Mouse (Mus musculus) small intestine, adult 2 months (tissue): ENCODE data around the gene Stat3. TPM values are rescaled to one million over a fixed set of nuclear protein-coding genes. Genes with fewer than 3 reads are reported as not detected.
A peak's percentile ranks its signal among the peaks of the same experiment; 100 is the strongest.

Experiments
- H3K27ac ChIP-seq: fragments of 200-500 bp; 2 replicates; pipeline ENCODE4 v1.5.1; 2012; ENCODE audit warnings: low read depth, low read length, control low read depth, inconsistent platforms; ENCODE audit not compliant: insufficient read depth
- H3K27me3 ChIP-seq: fragments of 200-500 bp; 2 replicates; pipeline ENCODE4 v1.6.1; 2012; ENCODE audit warnings: mild to moderate bottlenecking, moderate library complexity, low read length, inconsistent platforms; ENCODE audit not compliant: control insufficient read depth, insufficient read depth
- H3K36me3 ChIP-seq: fragments of 200-500 bp; 2 replicates; pipeline ENCODE4 v1.6.1; 2012; ENCODE audit warnings: mild to moderate bottlenecking, low read length, control low read depth, inconsistent platforms; ENCODE audit not compliant: control insufficient read depth, insufficient read depth
- H3K4me1 ChIP-seq: fragments of 200-500 bp; 2 replicates; pipeline ENCODE4 v1.6.1; 2012; ENCODE audit warnings: low read length, inconsistent platforms, mixed read lengths; ENCODE audit not compliant: control insufficient read depth, insufficient read depth, insufficient read length
- H3K4me3 ChIP-seq: fragments of 200-500 bp; 2 replicates; pipeline ENCODE4 v1.5.1; 2012; ENCODE audit warnings: low read depth, mild to moderate bottlenecking, control low read depth, inconsistent platforms, low read length, moderate library complexity
- CTCF ChIP-seq: fragments of 200-500 bp; IDR thresholded peaks from 2 replicates; pipeline ENCODE4 v1.5.1; 2012; ENCODE audit warnings: low read depth, mild to moderate bottlenecking, control low read depth, inconsistent platforms, low read length, moderate library complexity, mixed read lengths; ENCODE audit not compliant: insufficient replicate concordance, insufficient read length; ENCODE audit errors: extremely low read depth
- POLR2A ChIP-seq: fragments of 200-500 bp; IDR thresholded peaks from 2 replicates; pipeline ENCODE4 v1.6.1; 2012; ENCODE audit warnings: low read depth, mild to moderate bottlenecking, control low read depth, inconsistent platforms, low read length, moderate library complexity
- WGBS: fragments of 180-500 bp; shearing (Covaris S2); methylation state at CpG from one replicate; pipeline ENCODE4 v1.1.7; 2018; 5-methylcytosine and 5-hydroxymethylcytosine counted together
- polyA plus RNA-seq: library from polyadenylated mRNA; depleted of rRNA; stranded (reverse); fragments of >200 nt; gene quantifications from 2 replicates; pipeline ENCODE4 v1.2.3, GENCODE M21; 2012; rRNA removed

Stat3 gene
- polyA plus RNA-seq, 1 experiment, result 106 TPM

GRCm38 (mm10) chr11:100840866-100841265 is 98.5 kb downstream of the Stat3 start:
- no peaks in the 10 kb centered on the region for H3K36me3 ChIP-seq
- no peak for TF ChIP-seq CTCF
- no peak for TF ChIP-seq POLR2A
- no peaks in the 10 kb centered on the region for H3K27me3 ChIP-seq
- no peak overlapping the region for H3K27ac ChIP-seq
- WGBS, result 75% methylated on average over 12 of the region's 12 CpGs
- no peak overlapping the region for H3K4me3 ChIP-seq
- H3K4me1 ChIP-seq, result peaks cover 2% of the 10 kb centered on the region; the same call in 1 of the 2 replicates

GRCm38 (mm10) chr11:100839523-100839922 is 99.8 kb downstream of the Stat3 start:
- WGBS, result 34% methylated on average over 8 of the region's 8 CpGs
- TF ChIP-seq POLR2A (no peak), CTCF (no peak)
- Histone ChIP-seq H3K27me3 (no peaks in the 10 kb centered on the region), H3K36me3 (no peaks in the 10 kb centered on the region), H3K4me1 (peaks cover 2% of the 10 kb centered on the region; the same call in 1 of the 2 replicates), H3K4me3 (no peak overlapping the region), H3K27ac (no peak overlapping the region)

- no peak for TF ChIP-seq POLR2A
- no peak for TF ChIP-seq CTCF
- peaks cover 2% of the 10 kb centered on the region; the same call in 1 of the 2 replicates for H3K4me1 ChIP-seq
- H3K4me3 ChIP-seq, result no peak overlapping the region
- no peak overlapping the region for H3K27ac ChIP-seq
- no peaks in the 10 kb centered on the region for H3K36me3 ChIP-seq
- WGBS, result 94% methylated on average over 9 of the region's 9 CpGs
- H3K27me3 ChIP-seq, result no peaks in the 10 kb centered on the region
Measured at GRCm38 (mm10) chr11:100838894-100839293, 100.4 kb downstream of the Stat3 start.

- H3K4me3 ChIP-seq, result no peak overlapping the region
- WGBS, result 78% methylated on average over 9 of the region's 9 CpGs
- H3K36me3 ChIP-seq, result no peaks in the 10 kb centered on the region
- TF ChIP-seq POLR2A, result no peak
- TF ChIP-seq CTCF, result peak; percentile 56; the same call in 1 of the 2 replicates
- H3K27me3 ChIP-seq, result no peaks in the 10 kb centered on the region
- H3K4me1 ChIP-seq, result no peaks in the 10 kb centered on the region
- no peak overlapping the region for H3K27ac ChIP-seq
Measured at GRCm38 (mm10) chr11:100836923-100837702, 102.2 kb downstream of the Stat3 start.

Other genes with a start within 250 kb of the Stat3 start
- gene Zfp385c, start 247.1 kb downstream of the Stat3 start, polyA plus RNA-seq, result 0.14 and 0.62 TPM in 2 replicates
- 4.7 and 13.3 TPM in 2 replicates for gene Dhx58, start 235.3 kb downstream of the Stat3 start, polyA plus RNA-seq
- 10.9 and 12.2 TPM in 2 replicates for gene Kat2a, start 227.1 kb downstream of the Stat3 start, polyA plus RNA-seq
- not detected in 2 replicates for gene Hspb9, start 225.7 kb downstream of the Stat3 start, polyA plus RNA-seq
- gene Rab5c, start 201.3 kb downstream of the Stat3 start, polyA plus RNA-seq, result 186 and 350 TPM in 2 replicates
- 0.04 TPM in 1 of 2 replicates, not detected in the other for gene Kcnh4, start 179.6 kb downstream of the Stat3 start, polyA plus RNA-seq
- gene Hcrt, start 176.6 kb downstream of the Stat3 start, polyA plus RNA-seq, result not detected in 2 replicates
- 9.8 and 10.0 TPM in 2 replicates for gene Ghdc, start 168.6 kb downstream of the Stat3 start, polyA plus RNA-seq
- 9.6 and 10.8 TPM in 2 replicates for gene Stat5b, start 88.8 kb downstream of the Stat3 start, polyA plus RNA-seq
- gene Stat5a, start 80.2 kb downstream of the Stat3 start, polyA plus RNA-seq, result 6.9 and 7.4 TPM in 2 replicates
- gene Cavin1, start 31.3 kb upstream of the Stat3 start, polyA plus RNA-seq, result 27.4 and 42.8 TPM in 2 replicates
- gene Atp6v0a1, start 69.9 kb upstream of the Stat3 start, polyA plus RNA-seq, result 43.5 and 69.5 TPM in 2 replicates
- gene Naglu, start 130.5 kb upstream of the Stat3 start, polyA plus RNA-seq, result 11.8 and 19.1 TPM in 2 replicates
- 0.20 and 0.28 TPM in 2 replicates for gene Hsd17b1, start 138.9 kb upstream of the Stat3 start, polyA plus RNA-seq
- gene Coasy, start 143.0 kb upstream of the Stat3 start, polyA plus RNA-seq, result 26.3 and 38.9 TPM in 2 replicates
- 54.1 and 100 TPM in 2 replicates for gene Mlx, start 147.7 kb upstream of the Stat3 start, polyA plus RNA-seq
- 0.22 and 0.46 TPM in 2 replicates for gene Psmc3ip, start 155.9 kb upstream of the Stat3 start, polyA plus RNA-seq
- 27.3 and 55.0 TPM in 2 replicates for gene Retreg3, start 180.4 kb upstream of the Stat3 start, polyA plus RNA-seq
- gene Tubg1, start 180.4 kb upstream of the Stat3 start, polyA plus RNA-seq, result 13.2 and 16.2 TPM in 2 replicates
- 1.1 and 2.2 TPM in 2 replicates for gene Tubg2, start 216.4 kb upstream of the Stat3 start, polyA plus RNA-seq
- gene Cntnap1, start 231.0 kb upstream of the Stat3 start, polyA plus RNA-seq, result 2.7 and 2.8 TPM in 2 replicates
- gene Plekhh3, start 231.8 kb upstream of the Stat3 start, polyA plus RNA-seq, result 33.0 and 84.5 TPM in 2 replicates
- 18.4 and 25.7 TPM in 2 replicates for gene Ccr10, start 235.9 kb upstream of the Stat3 start, polyA plus RNA-seq